Mouse (Mus musculus) mouse trophoblast stem cell (cell line): ENCODE measurements around the gene Plekhg4.

ENCODE experiments used
- in situ Hi-C, 2 experiments: fragments of 300-500 bp; cut with MseI, MboI; formaldehyde crosslinking; loops; 2 replicates in 1 of 2; 3 replicates in 1 of 2; pipeline ENCODE4 v1.15.1; 2025

Gene Plekhg4

DNA sequence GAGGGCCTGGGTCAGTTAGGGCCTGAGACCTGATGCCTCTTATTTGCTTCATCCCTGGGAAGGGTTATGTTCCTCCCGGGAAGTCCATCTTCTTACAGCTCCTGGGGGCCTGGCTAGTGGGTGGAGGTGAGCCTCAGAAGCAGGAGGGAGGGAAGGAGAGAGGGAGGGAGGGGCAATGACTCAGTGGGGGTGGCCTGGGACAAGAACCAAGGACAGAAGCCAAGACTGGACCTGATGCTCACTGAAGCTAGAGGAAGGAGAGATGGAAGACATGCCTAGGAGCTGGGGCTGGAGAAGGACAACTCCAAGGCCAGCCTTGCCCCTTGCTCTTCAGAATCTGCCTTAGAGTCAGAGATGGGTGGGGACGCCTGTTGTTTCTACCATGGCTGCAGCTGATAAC, at the start of gene Plekhg4:
TSS of gene Plekhg4 (plus strand) at position 243 of the 400 bp plus-strand sequence.
- in situ Hi-C loops = no loop called here

DNA sequence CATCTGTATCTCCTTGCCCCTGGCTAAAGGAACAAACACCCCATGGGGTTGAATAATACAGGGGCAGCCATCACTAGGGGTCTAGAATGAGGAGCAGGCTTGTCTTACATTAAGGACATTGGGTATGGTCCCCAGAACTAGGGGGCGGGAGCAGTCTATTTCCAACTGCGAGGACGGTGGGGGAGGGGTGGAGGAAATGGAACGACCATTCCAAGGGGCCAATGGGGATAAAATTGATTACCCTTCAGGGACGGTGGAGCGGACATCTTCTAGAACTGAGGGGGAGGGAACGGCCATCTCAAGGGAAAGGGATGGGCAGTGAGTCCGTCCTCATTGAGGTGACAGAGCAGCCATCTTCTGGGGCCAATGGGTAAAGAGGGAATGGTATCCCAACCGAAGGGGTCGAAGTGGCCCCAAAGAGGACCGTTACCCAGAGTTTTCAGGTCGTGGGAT, 47.4 kb upstream of the Plekhg4 start:
- in situ Hi-C loops = no loop called here

DNA sequence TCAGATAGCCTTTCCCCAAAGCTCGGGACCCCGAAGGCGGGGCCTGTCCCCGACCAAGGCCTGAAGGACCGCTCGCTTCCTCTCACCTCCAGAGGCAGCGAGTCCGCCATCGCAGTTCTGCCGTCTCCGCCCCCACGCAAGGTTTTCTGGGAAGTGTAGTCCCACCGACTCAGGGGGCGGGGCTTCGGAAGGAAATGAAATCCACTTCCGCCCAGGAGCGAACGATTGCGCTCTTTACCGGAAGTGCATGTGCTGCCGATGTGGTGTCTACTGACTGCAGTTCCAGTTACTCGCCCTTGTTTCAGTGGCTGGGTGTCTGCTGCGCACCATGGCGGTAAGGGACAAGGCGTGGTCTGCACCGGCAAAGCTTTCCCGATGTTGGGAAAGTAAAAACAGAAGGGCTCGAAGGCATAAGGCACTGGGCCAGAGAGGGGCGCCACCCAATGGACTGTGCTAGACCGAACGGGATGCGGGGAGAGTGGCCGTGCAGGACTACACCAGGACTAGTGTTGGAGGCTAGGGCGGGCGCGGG, 46.9 kb upstream of the Plekhg4 start, which contains the start of the genes Lrrc29 and Tmem208:
TSS of gene Lrrc29 (minus strand) at position 138 of the 532 bp plus-strand sequence.
TSS of gene Tmem208 (plus strand) at position 214 of the 532 bp plus-strand sequence.
- in situ Hi-C loops = no loop called here

DNA sequence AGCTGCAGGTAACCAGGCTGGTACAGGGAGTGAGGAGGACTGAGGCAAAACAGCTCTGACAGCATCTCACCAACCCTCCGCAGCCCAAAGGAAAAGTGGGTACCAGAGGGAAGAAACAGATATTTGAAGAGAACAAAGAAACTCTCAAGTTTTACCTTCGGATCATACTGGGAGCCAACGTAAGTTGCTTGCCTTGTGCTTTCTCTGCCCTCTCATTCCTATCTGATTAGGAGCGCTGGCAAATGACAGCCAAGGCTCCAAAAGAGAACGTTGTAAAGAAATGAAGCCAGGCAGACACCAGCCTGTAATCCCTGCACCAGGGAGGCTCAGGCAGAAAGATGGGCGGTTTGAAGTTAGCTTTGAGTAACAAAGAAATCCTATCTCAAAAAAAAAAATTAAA, 46.1 kb upstream of the Plekhg4 start:
- in situ Hi-C loops = no loop called here

DNA sequence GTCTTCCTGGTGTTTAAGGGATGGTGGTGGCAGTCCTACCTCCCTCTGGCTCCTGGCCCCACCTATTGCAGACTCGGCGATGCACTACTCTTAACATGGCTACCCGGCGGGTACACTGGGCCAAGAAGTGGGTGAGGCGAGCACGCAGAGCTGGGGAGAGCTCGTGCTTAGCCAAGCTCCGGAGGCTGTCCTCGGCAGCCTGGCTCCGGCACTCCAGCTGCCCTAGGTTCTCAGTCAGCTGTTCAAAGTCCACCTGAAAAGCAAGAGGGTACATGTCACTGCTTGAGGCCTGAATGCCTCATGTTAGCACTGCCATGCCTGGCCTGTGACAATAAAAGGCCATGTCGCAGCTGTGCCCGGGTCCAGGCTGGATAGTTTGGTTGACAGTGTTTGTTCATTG, 42.7 kb upstream of the Plekhg4 start:
- in situ Hi-C loops = no loop called here

DNA sequence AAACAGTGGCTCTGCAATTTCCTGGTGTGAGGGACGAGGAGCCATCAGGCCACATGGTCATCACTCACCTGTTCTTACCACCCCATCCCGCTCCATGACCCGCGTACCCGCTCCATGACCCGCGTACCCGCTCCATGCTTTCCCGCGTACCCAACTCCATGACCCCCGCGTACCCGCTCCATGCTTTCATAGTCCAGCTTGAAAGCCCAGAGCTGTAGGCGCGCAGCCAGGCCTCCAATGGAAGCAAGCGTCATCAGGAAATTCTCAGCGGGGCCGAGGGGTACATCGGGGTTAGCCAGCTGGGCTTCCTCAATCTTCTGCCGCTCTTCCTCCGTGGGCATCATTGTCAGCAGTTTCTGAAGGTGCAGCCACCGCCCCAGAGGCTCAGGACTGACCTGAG, 41.6 kb upstream of the Plekhg4 start:
- in situ Hi-C loops = no loop called here

DNA sequence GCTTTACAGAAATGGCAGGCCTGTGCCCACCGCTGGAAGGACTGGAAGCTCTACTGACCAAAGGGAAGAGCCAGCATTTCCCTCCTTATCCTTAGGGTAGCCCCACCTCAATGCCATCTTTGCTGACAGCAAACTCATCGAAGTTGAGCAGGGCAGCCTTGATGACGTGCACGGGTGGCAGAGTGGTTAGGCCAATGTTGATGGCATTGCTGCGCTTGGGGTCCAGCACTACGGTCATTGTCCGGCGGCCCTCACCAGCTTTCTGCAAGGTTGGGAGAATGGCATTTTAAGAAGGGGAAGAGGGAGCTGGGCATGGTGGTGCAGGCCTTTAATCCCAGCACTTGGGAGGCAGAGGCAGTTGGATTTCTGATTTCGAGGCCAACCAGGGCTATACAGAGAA, 41.1 kb upstream of the Plekhg4 start:
- in situ Hi-C loops = no loop called here

DNA sequence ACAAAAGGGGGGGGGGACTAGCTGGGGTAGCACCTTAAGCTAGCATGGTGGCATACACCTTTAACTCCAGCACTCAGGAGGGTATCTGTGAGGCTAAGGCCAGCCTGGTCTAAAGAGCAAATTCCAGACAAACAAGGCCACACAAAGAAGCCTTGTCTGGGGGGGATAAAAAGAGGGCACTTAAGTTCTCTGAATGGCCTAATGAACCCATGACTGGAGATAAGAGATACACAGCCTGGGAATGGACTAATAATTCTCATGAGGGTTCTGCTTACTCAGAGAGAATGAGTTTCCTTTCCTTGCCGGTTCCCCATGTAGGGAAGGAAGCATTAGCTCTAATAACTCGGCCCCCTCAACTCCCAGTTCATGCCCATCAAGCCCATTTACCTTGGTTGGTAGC, 40.6 kb upstream of the Plekhg4 start:
- in situ Hi-C loops = no loop called here

DNA sequence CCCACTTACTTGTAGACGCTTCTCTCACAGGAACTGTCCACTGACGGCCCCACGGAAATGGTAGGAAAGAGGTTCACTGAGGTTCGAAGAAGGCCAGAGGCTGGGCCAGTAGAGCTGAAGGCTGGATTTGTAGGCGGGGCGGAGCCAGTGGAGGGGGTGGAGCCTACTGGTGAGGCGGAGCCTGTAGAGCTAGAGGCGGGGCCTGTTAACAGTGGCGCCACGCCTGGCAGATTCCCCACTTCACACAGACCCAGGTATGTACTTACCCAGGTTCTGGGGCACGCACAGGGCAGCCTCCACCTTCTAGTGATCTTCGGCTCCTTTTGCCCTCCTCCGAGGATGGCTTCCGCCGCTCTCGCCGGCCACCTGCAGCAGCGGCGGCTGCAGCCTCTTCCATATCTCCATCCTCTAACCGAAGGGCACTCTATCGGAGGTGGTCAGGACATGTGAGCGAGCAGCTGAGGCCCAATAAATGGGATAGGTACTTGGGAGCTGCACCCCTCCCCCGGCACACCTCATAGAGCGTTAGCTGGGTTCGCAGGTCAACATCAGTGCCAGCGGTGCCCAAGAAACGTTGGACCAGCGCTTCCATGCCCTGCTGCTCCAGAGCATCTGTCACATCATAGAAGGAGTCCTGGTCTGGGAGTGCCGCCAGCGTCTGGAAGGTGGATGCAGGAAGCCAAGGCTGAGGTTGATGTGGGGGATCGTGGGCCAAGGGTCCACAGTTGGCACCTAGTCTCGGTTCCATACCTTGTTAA, 36.5 kb upstream of the Plekhg4 start:
- in situ Hi-C loops = no loop called here

DNA sequence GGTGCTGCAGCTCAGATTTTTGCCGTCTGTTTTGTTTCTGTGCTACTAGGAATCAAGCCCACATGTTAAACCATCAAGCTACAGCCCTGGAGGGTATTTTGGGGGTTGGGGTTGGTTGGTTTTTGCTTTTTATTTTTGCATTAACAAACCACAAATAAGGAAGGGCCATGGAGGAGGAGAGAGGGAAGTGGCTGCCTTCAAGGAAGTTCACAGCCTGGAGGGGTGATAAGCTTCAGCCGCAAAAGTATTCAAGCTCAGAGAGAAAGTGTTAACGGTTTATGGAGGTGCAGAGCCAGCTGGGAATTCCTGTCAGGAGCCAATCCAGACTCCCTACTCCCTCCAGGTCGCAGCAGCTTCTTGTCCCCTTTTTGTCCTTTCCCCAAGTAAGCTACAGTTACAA, 34.1 kb upstream of the Plekhg4 start:
- in situ Hi-C loops = no loop called here

DNA sequence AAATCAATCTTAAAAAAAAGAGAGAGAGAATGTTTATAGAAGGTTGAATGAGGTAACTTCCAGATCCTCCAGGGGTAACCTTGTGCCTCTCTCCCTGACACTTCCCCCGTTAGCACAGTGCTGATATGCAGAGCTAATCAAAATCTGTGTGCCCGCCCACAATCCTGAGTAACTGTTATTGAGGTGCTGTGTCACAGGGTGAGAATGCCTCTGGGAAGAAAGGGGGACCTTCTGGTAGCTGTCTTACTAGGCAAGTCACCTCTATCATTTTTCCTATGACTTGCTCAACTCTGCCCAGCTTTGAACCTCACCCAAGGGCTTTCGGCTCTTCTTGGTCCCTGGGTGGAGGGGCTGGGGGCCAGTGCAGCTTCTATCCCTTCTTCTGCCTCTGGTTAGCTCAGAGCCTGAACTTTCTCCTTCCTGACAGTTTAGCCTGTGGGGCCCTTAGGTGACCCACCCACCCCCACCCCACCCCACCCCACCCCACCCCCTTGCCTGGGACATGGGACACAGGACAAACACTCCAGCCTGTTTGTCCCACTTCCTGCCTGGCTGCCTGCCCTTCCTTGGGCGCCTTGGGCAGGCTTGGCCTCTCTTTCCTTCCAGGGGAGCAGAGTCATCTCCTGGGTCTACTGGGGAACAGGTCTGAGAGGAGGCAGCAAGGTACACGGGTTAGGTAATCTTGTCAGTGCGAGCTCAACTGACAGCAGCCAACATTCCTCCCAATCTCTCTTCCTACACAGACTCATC, 33.0 kb upstream of the Plekhg4 start:
- in situ Hi-C loops = no loop called here

DNA sequence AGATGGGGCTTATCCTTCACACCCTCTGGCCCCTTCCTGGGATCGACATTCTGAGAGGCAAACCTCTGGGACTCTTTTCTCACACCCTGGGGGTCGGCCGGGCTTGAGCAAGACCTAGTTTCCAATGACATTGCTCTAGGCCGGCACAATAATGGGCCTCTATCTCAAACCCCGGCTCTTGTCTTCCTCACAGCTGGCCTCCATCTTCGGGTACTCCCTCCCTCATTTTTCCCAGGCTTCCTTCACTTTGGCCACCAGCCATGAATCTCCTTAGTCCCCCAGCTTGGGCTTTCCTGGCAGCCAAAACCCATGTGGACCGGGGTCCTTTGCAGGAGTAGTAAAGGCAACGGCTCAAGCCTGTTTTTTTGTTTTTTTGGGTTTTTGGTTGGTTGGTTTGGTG, 31.7 kb upstream of the Plekhg4 start:
- in situ Hi-C loops = no loop called here

DNA sequence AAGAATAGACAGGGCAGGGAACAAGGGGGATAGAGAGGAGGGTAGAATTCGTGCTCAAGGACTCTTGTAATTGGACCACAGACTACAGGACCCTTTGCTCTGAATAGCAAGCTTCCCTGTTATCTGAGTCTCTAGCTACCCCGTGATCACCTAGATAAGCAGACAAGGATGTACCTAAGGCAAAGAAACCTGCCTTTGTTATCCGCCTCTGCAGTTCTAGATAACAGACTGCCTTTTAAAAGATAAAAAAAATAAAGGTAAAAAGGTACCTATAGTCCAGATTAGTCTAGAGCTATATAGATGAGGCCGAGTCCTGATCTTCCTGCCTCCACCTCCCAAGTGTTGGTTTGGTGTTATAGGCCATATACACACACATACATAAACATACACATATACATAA, 30.3 kb upstream of the Plekhg4 start:
- in situ Hi-C loops = no loop called here

DNA sequence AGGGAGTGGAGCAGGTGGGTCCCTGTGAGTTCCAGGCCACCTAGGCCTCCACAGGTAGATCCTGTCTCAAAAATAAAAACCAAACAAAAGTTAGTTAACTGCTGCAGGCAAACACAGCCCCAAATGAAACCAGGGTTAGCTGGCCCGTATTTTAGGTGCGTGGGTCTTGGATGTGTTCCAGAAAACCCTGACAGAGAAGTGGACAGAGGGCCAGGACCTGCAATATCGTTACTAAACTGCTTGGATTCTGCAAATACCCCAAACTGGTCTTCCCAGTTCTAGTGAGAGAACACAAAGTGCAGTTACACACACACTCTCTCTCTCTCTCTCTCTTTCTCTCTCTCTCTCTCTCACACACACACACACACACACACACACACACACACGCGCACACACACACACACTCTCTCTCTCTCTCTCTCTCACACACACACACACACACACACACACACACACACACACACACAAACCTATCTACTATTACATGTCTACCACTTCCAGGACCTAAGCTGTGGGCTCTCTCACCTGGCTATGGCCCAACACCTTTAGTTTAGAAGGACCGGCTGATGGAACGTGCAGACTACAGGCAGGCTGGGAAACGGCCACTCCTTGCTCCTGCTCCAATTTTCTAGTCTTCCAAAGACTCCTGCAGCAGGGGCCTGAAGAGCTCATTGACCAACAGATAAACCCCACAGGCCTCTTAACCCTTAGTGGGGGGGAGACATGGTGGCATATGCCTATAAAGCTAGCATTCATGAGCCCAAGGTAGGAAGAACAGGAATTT, 29.1 kb upstream of the Plekhg4 start:
- in situ Hi-C loops = no loop called here

DNA sequence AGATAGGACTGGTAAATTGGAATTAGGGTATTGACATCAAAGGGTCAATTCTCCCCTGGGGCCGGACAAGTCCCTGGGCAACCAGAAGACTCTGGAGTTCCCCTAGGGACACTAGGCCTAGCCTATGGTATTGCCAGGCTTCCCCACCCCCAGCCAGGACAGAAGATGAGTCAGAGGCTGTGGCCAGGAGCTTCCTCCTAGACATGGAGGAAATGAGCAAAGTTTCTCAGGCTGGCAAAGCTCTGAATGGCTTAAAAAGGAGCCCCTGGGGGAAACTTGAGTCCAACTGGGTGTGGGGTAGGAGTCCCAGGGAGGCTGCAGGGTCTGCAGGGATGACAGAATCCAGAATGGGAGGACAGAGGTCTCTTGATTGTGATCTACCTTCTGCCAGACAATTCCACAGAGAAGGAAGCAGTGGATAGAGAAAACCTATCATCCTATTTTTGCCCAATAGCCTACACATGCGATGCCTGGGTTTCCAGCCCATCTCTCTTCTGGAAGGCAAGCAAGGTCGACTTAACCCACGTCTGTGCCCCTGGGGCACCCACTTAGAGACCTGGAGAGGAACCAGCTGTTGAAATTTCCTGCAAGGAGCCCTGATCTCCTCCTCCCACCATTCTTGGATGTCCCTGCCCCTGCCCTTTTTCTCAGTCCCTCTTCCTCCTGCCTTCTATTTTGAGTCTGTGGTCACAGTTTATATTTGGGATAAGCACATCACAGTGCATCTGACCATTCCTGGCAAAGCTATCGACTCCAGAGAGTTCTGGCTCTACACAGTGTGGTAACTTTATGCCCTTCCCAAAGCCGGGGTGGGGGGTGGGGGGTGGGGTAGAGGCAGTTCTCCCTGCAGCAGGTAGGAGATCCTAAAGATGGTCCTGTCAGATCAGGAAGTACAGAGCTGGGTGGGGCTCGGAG, 27.8 kb upstream of the Plekhg4 start:
- in situ Hi-C loops = no loop called here

DNA sequence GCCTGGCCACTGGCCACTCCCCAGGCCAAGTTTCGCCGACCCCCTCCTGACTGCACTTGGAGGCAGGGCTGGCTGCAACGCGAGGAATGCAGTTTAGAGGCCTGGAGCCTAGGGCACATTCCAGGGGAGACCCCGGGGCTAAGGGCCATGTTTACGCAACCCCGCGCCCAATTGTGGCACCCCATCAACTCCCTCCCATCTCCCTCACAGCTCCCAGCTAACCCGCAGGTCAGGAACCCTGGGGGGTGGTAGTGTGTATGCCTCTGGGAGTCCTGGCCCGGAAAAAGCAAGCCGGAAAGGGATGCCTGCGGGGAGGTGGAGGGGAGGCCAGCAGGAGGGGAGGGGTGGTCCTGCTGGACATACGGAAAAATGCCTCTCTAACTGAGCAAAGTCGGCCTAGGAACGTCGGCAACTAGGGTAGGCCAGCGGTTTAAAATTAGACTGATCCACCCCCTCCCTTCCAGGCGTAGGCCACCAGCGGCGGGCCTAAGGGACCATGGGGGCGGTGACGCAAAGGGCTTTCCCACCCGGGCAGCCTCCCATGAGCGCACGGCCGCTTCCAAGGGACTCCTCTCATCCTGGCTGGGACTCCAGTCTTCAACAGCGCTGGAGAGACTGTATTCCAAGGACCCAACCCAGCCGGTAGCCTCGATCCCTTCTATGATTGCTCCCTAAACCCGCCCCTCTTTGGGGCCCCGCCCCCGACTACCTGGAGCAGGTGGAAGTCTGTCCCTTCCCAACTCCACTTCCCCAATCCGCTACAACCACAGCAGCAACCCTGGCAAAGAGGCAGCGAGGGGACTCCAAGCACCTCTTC, 26.3 kb upstream of the Plekhg4 start:
- in situ Hi-C loops = no loop called here

DNA sequence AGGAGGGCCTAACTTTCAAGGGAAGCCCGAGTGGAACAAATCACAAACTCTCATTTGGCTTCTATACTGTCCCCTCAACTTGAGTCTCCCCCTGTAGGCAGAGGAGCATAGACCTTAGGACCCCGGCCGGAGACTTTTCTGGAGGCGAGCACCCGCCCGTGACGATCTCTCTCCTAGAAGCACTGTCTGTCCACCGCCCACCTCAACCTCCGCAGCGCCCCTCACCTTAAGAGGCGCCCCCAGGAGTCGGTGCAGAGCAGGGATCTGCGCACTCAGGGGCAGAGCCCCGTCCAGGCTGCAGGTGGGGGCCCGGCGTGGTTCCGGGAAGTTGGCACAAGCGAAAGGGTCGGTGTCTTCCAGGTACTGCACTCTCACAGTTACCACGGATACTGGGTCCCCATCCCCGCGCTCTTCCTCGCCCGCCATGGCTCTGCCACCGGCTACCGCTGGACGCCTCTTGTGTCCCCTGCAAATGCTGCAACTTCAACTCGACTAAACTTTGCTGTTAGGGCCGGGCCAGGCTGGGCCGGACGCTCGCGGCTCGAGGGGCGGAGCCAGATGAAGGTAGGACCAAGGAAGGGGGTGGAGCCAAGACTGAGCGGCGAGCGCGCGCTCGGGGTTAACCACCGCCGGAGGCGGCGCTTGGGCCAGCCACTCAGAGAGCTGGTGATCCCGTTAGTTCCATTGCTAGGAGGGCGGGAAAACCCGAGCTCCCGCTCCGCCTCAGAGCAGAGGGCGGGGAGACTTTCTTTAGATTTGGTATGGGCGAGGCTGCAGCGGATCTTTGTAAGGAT, 25.4 kb upstream of the Plekhg4 start, which contains the start of gene Fhod1:
TSS of gene Fhod1 (minus strand) at position 526 of the 794 bp plus-strand sequence.
- in situ Hi-C loops = no loop called here

DNA sequence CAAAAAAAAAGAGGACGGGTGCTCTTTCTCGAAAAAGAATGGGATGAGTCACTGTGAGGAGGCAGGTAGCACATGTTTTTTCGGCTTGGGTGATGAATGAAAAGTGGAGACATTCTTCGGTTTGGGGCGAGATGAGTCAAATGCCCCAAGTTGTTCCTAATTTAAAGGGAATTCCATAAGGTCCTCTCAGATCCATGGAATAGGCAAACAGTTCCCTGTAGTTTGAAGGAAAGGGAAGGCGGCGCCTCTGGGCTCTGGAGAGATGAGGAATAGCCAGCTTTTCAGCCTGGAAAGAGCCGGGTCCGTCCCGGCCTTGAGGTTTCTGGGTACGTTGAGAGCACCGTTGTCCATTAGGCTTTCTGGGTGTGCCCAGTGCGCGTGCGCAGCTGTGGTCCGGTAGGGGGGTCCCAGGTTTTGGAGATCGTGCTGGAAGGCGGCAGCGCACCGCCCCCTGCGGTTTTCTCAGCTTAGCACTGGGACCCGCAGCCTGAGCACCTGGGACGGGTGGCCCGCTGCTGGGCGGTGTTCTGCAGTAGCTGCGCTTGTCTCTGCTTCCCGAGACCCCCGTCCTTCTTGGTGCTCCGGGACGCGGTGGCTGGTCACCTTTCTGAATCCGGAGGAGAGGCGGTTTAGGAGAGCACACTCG, 24.5 kb upstream of the Plekhg4 start, which contains the start of gene Slc9a5:
TSS of gene Slc9a5 (plus strand) at position 394 of the 646 bp plus-strand sequence.
- in situ Hi-C loops = no loop called here
